Mouse (Mus musculus): Measurements from ENCODE around the gene Chrdl1. TPM values are rescaled to one million over a fixed set of nuclear protein-coding genes. Genes with fewer than 3 reads are reported as not detected.

Chrdl1 gene
- total RNA-seq (2017) = not detected in 3 replicates

DNA sequence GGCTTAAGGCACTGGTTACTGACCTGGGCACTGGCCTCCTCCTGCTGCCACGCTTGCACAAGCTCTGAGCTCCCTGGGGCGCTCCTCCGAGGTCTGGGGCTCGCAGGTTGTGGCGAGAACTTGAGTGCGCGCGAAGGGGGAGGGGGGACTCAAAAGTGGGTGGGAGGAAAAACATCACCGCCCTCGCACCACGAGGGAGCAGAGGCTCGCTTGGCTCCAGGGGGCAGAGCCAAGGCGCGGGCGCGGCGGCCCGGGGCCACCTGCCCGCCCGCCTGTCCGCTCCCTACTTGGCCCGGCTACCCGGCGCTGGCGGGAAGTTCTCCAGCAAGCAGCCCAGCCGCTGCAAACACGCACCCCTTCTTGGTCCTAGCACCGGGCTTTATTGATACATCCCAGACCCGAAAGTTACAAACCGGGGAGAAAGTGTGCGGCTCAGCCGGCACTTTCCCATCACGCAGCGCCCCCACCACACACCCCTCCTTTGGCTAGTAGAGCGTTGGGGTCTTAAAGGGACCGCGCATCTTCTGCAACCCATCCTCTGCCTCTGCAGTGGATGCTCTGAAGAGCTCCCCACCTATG lies at the start of gene Chrdl1:
Chrdl1 (minus strand) TSS at position 472 of the 579 bp plus-strand sequence.
- ATAC-seq (replicated peaks; ENCODE audit: insufficient number of reproducible peaks, low FRiP score, low TSS enrichment, poor library complexity, severe bottlenecking) = no peak

DNA sequence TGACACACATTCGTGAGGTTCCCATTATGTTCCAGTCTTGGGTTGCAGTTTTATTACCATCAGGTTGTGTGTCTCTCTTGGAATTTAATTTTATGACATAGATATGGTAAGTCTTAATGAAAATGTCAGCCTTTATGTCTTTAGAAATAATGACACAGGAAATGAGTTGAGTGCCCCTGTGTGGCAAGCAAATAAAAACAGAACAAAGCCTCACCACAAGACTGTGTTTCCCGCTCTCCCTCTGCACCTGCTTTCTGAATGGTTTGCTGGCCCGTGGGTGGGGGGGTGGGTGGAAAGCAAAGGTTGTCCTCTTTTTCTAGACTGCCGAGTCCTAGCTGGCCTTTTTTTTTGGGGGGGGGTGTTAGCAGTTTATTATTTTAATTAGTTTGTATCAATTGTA lies 48.6 kb upstream of the Chrdl1 start:
- ATAC-seq (replicated peaks; ENCODE audit: insufficient number of reproducible peaks, low FRiP score, low TSS enrichment, poor library complexity, severe bottlenecking) = no peak

DNA sequence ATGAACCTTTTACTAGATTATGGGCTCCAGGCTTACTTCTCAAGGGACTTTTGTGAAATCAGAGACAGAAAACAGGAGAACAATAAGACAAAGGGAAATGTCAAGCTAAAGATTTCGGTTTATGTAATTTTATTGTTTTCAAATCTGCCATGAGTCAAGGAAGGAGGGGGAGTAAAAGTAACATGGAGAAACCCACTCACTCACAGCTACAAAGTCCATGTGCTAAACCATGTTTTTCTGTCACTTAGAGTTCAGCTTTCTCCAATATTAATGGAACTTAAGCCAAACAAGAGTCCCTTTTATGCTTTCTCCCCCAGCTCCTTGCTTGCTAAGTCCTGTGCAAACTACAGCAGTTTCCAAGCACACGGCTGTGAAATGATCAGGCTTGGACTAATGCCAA lies 10.5 kb upstream of the Chrdl1 start:
- no peak for ATAC-seq (replicated peaks; ENCODE audit: insufficient number of reproducible peaks, low FRiP score, low TSS enrichment, poor library complexity, severe bottlenecking)

- no peak for ATAC-seq (replicated peaks; ENCODE audit: insufficient number of reproducible peaks, low FRiP score, low TSS enrichment, poor library complexity, severe bottlenecking)
Measured at GRCm38 (mm10) chrX:143366256-143366959, 27.7 kb downstream of the Chrdl1 start.

- ATAC-seq (replicated peaks; ENCODE audit: insufficient number of reproducible peaks, low FRiP score, low TSS enrichment, poor library complexity, severe bottlenecking) = no peak
Measured at GRCm38 (mm10) chrX:143347227-143347626, 46.8 kb downstream of the Chrdl1 start.

GRCm38 (mm10) chrX:143346739-143347138 lies 47.3 kb downstream of the Chrdl1 start:
- ATAC-seq (replicated peaks; ENCODE audit: insufficient number of reproducible peaks, low FRiP score, low TSS enrichment, poor library complexity, severe bottlenecking) = no peak

- ATAC-seq (replicated peaks; ENCODE audit: insufficient number of reproducible peaks, low FRiP score, low TSS enrichment, poor library complexity, severe bottlenecking) = no peak
Measured at GRCm38 (mm10) chrX:143344509-143345495, 49.3 kb downstream of the Chrdl1 start.

GRCm38 (mm10) chrX:143338156-143338555 lies 55.9 kb downstream of the Chrdl1 start:
- ATAC-seq (replicated peaks; ENCODE audit: insufficient number of reproducible peaks, low FRiP score, low TSS enrichment, poor library complexity, severe bottlenecking) = no peak

- ATAC-seq (replicated peaks; ENCODE audit: insufficient number of reproducible peaks, low FRiP score, low TSS enrichment, poor library complexity, severe bottlenecking) = no peak
Measured at GRCm38 (mm10) chrX:143337561-143337960, 56.5 kb downstream of the Chrdl1 start.

DNA sequence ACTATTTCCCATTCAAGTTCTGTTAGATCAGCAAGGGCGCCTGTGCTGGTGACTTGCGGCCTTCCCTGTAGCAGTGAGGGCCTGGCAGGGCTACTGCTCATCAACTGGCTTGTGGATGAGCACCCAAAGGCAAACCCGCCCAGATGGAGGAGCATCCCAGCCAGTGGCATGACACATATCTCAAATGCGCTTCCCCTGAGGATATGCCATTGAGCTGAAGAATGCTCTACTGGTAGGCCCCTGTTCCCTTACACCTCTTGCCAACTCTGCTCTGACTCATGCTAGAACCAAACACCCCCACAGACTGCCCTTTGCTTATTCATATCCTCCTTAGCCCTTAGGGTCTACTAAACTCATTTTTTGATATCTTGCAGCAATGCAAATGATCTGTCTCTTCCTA lies 57.4 kb downstream of the Chrdl1 start:
- no peak for ATAC-seq (replicated peaks; ENCODE audit: insufficient number of reproducible peaks, low FRiP score, low TSS enrichment, poor library complexity, severe bottlenecking)

DNA sequence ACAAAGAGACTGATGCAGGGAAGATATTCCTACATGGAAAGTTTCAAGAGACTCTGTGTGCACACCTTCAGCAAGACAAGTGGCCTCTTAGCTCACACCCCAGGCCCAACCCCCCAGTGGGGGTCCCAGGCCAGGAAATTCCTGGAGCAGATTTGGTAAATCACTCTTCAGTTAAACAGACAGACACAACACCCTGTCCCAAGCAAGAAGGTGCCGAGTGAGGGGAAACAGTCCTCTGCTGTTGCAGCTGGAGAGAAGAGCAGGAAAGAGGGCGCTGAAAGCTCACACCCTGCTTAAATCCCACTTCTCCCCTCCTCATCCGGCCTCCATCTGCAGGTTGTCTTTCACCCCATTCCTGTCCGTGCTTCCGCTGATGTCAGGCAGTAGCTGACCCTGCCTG lies 58.2 kb downstream of the Chrdl1 start:
- no peak for ATAC-seq (replicated peaks; ENCODE audit: insufficient number of reproducible peaks, low FRiP score, low TSS enrichment, poor library complexity, severe bottlenecking)

- ATAC-seq (replicated peaks; ENCODE audit: insufficient number of reproducible peaks, low FRiP score, low TSS enrichment, poor library complexity, severe bottlenecking) = no peak
Measured at GRCm38 (mm10) chrX:143313166-143313565, 80.9 kb downstream of the Chrdl1 start.

- no peak for ATAC-seq (replicated peaks; ENCODE audit: insufficient number of reproducible peaks, low FRiP score, low TSS enrichment, poor library complexity, severe bottlenecking)
Measured at GRCm38 (mm10) chrX:143294726-143295125, 99.3 kb downstream of the Chrdl1 start.

- ATAC-seq (replicated peaks; ENCODE audit: insufficient number of reproducible peaks, low FRiP score, low TSS enrichment, poor library complexity, severe bottlenecking) = no peak
Measured at GRCm38 (mm10) chrX:143275202-143275601, 118.9 kb downstream of the Chrdl1 start.

GRCm38 (mm10) chrX:143250709-143251108 lies 143.4 kb downstream of the Chrdl1 start:
- ATAC-seq (replicated peaks; ENCODE audit: insufficient number of reproducible peaks, low FRiP score, low TSS enrichment, poor library complexity, severe bottlenecking) = no peak

Other genes with a start within 250 kb of the Chrdl1 start
- gene Pak3, start 124.3 kb upstream of the Chrdl1 start, total RNA-seq (2017) = not detected in 3 replicates